ENCODE assay signal across 8 mouse cellular contexts in the genomic region with DNA sequence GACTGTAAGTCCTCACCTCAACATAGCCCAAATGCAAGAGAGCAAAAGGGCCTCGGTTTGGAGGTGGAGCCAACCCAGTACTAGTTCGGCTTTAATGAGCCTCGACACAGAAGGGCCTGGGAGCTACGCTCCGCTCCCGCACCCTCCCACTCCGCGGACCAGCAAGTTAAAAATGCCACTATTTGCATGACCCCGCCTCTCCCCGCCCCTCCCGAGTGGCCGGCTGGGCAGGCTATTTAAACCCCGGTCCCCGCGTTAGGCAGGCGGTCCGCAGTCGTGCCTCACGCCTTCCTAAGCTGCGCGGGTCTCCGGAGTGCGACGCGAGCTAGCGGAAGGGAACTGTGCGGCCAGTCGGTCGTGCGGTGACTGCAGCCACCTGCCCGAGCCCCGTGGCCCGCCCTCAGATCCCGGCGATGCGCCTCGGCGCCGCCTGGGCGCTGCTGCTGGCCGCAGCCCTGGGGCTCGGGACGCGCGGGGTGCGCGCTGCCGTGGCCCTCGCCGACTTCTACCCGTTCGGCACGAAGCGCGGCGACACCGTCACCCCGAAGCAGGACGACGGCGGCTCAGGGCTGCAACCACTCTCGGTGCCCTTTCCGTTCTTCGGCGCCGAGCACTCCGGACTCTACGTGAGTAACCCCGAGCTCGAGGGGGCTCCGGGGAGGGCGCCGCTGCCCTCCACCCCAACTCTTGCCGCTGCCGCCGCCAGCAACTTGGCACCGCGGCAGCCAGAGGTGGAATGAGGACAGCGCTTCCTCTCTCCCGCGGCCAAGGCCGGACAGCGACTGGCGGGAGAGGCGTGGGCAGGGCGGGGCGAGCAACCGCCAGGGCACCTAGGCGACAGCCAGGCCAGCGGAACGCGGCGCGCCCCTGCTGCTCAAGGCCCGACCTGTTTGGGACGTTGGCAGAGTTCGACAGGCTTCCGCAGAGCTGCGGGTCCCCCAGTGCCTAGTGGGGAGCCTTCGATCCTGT. TPM values are rescaled to one million over a fixed set of nuclear protein-coding genes. Genes with fewer than 3 reads are reported as not detected.
DNase-seq lines count a peak whose midpoint lies in the region; ATAC-seq and TF ChIP-seq lines count a peak whose summit lies in the region.

A gene (plus strand): TSS at position 266 of the 969 bp plus-strand sequence.

- no peaks in the 10 kb centered on the region for H3K9me3 ChIP-seq in forebrain, postnatal 0 days (ENCODE audit: low read length)
- no peaks in the 10 kb centered on the region for H3K9me3 ChIP-seq in liver, embryonic 16.5 days (replicated peaks; ENCODE audit: control insufficient read depth, low read length)
- no peaks in the 10 kb centered on the region for H3K9me3 ChIP-seq in neural tube, embryonic 13.5 days
- no peaks in the 10 kb centered on the region for H3K9me3 ChIP-seq in stomach, postnatal 0 days (ENCODE audit: control insufficient read depth, low read length)

- TF ChIP-seq EP300 in stomach, postnatal 0 days (optimal IDR thresholded peaks at IDR 0.05), result no peak

- intact Hi-C loops in heart, postnatal 25 days (cut with DNase I), result loop anchor here (5.0 kb wide), 1 partner anchor 106 kb away; a partner anchor contains a TSS

- peak; percentile 78 for ATAC-seq in forebrain, postnatal 0 days
- ATAC-seq in liver, embryonic 16.5 days (ENCODE audit: low read depth), result peak; percentile 76
- peak; percentile 77 for ATAC-seq in neural tube, embryonic 13.5 days (ENCODE audit: low read depth)
- peak; percentile 85 for ATAC-seq in stomach, postnatal 0 days (ENCODE audit: low FRiP score, low TSS enrichment)

- peak within 1 kb of the TSS; percentile 51 for H3K4me3 ChIP-seq in forebrain, postnatal 0 days (ENCODE audit: low read depth, low read length)
- peak within 1 kb of the TSS; percentile 52 for H3K4me3 ChIP-seq in liver, embryonic 16.5 days (ENCODE audit: low read depth, low read length)
- H3K4me3 ChIP-seq in neural tube, embryonic 13.5 days, result peak within 1 kb of the TSS; percentile 54
- H3K4me3 ChIP-seq in stomach, postnatal 0 days (ENCODE audit: low read depth, low read length), result peak within 1 kb of the TSS; percentile 58

- no peaks in the 10 kb centered on the region; the same call in 1 of the 2 replicates for H3K4me1 ChIP-seq in forebrain, postnatal 0 days (ENCODE audit: insufficient read depth)
- no peaks in the 10 kb centered on the region; the same call in 1 of the 2 replicates for H3K4me1 ChIP-seq in liver, embryonic 16.5 days (ENCODE audit: control insufficient read depth, low read depth, low read length)
- H3K4me1 ChIP-seq in neural tube, embryonic 13.5 days (replicated peaks), result peaks cover 20% of the 10 kb centered on the region
- no peaks in the 10 kb centered on the region for H3K4me1 ChIP-seq in stomach, postnatal 0 days (replicated peaks; ENCODE audit: control insufficient read depth, insufficient read depth)

- no peaks in the 10 kb centered on the region for H3K36me3 ChIP-seq in forebrain, postnatal 0 days (ENCODE audit: insufficient read depth)
- no peaks in the 10 kb centered on the region for H3K36me3 ChIP-seq in liver, embryonic 16.5 days (ENCODE audit: control insufficient read depth, insufficient read depth)
- H3K36me3 ChIP-seq in neural tube, embryonic 13.5 days, result no peaks in the 10 kb centered on the region
- H3K36me3 ChIP-seq in stomach, postnatal 0 days (ENCODE audit: control insufficient read depth, insufficient read depth, low read length), result no peaks in the 10 kb centered on the region

- no peak for TF ChIP-seq CTCF in forebrain, postnatal 0 days (IDR thresholded peaks at IDR 0.05; ENCODE audit: low read depth)
- 0 out of 2 replicates have a peak, but pooled peaks have one; percentile 5 for TF ChIP-seq CTCF in stomach, postnatal 0 days (IDR thresholded peaks at IDR 0.05; ENCODE audit: low read depth)

- DNase-seq in ES-CJ7 (ENCODE audit: low read depth, low spot score), result peak; percentile 92
- peak; percentile 83 to 87 for DNase-seq in cerebellum, adult 18-20 months
- peak; percentile 68 for DNase-seq in forebrain, postnatal 0 days
- peak; percentile 88 for DNase-seq in heart, postnatal 25 days (ENCODE audit: low spot score)
- DNase-seq in layer of hippocampus, adult 11-12 months (ENCODE audit: low spot score), result peak; percentile 78
- peak; percentile 90 for DNase-seq in stomach, postnatal 0 days (ENCODE audit: low spot score)

- peak within 1 kb of the TSS; percentile 53 for H3K9ac ChIP-seq in forebrain, postnatal 0 days
- peak within 1 kb of the TSS; percentile 31; the same call in 1 of the 2 replicates for H3K9ac ChIP-seq in liver, embryonic 16.5 days (ENCODE audit: low read depth, low read length)
- peak within 1 kb of the TSS; percentile 71 for H3K9ac ChIP-seq in neural tube, embryonic 13.5 days
- H3K9ac ChIP-seq in stomach, postnatal 0 days (ENCODE audit: low read length), result peak within 1 kb of the TSS; percentile 64

- WGBS in forebrain, postnatal 0 days, result 1% methylated on average over 96 of the region's 100 CpGs
- 1% methylated on average over 91 of the region's 100 CpGs for WGBS in liver, embryonic 16.5 days (ENCODE audit: insufficient replicate concordance)
- under 1% methylated on average over 94 of the region's 100 CpGs for WGBS in neural tube, embryonic 13.5 days
- WGBS in stomach, postnatal 0 days, result under 1% methylated on average over 91 of the region's 100 CpGs

- H3K27ac ChIP-seq in forebrain, postnatal 0 days (ENCODE audit: low read depth, low read length), result no peak within 1 kb of the TSS; the same call in 1 of the 2 replicates
- no peak within 1 kb of the TSS for H3K27ac ChIP-seq in liver, embryonic 16.5 days (ENCODE audit: low read length)
- H3K27ac ChIP-seq in neural tube, embryonic 13.5 days (replicated peaks), result no peak within 1 kb of the TSS
- H3K27ac ChIP-seq in stomach, postnatal 0 days (replicated peaks), result peak within 1 kb of the TSS; percentile 45

- H3K27me3 ChIP-seq in forebrain, postnatal 0 days (ENCODE audit: insufficient read depth, low read length), result 0 out of 2 replicates have a peak, but pooled peaks cover 3% of the 10 kb centered on the region
- peaks cover 38% of the 10 kb centered on the region for H3K27me3 ChIP-seq in liver, embryonic 16.5 days (ENCODE audit: control insufficient read depth, insufficient read depth, low read depth, low read length)
- peaks cover 46% of the 10 kb centered on the region for H3K27me3 ChIP-seq in neural tube, embryonic 13.5 days
- H3K27me3 ChIP-seq in stomach, postnatal 0 days (ENCODE audit: control insufficient read depth, insufficient read depth, low read length), result no peaks in the 10 kb centered on the region

- peak within 1 kb of the TSS; percentile 100 for H3K4me2 ChIP-seq in forebrain, postnatal 0 days (ENCODE audit: low read depth)
- peak within 1 kb of the TSS; percentile 81 for H3K4me2 ChIP-seq in liver, embryonic 16.5 days (ENCODE audit: low read depth, low read length)
- H3K4me2 ChIP-seq in neural tube, embryonic 13.5 days, result peak within 1 kb of the TSS; percentile 95
- peak within 1 kb of the TSS; percentile 99 for H3K4me2 ChIP-seq in stomach, postnatal 0 days (replicated peaks; ENCODE audit: low read depth)

RNA-seq across cellular contexts. Expression of the gene that starts here (rescaled TPM):
- 6.2 and 10.6 TPM in 2 replicates for total RNA-seq in forebrain, postnatal 0 days (2014; rRNA removed)
- polyA plus RNA-seq in forebrain, postnatal 0 days (2015; fragmentation: Nextera tagmentation; extraction: Ambion mirVana), result 1.1 and 2.8 TPM in 2 replicates
- 10 to 100 TPM; 10.4 to 12.8 TPM for total RNA-seq in heart, postnatal 25 days (2021)
- polyA plus RNA-seq in liver, embryonic 16.5 days (2015; fragmentation: Nextera tagmentation; extraction: Ambion mirVana), result 0.19 and 0.29 TPM in 2 replicates
- 10.2 and 11.5 TPM in 2 replicates for polyA plus RNA-seq in neural tube, embryonic 13.5 days (2015; fragmentation: Nextera tagmentation; extraction: Ambion mirVana)
- polyA plus RNA-seq in stomach, postnatal 0 days (2015; fragmentation: Nextera tagmentation; extraction: Ambion mirVana), result 1.4 and 1.5 TPM in 2 replicates

Comparison
In these comparisons a context has a peak if more than half of its experiments do, and no peak if none do; other contexts are left out.
1. Peak in ATAC-seq, H3K4me3 ChIP-seq, H3K9ac ChIP-seq and H3K4me2 ChIP-seq in liver, embryonic 16.5 days; RNA of the gene not detected or under 1 TPM.